Mouse (Mus musculus) 3134 (cell line): Measurements from ENCODE around the gene Ddhd1.

Source experiments
- DNase-seq: peaks from one replicate; pipeline ENCODE4 v3.0.0-alpha.2; 2011; ENCODE audit warnings: low spot score; ENCODE audit not compliant: insufficient read length; ENCODE audit errors: extremely low read depth

Ddhd1 gene

GRCm38 (mm10) chr14:45647175-45647574, 10.8 kb downstream of the Ddhd1 start:
- DNase-seq: no peak

GRCm38 (mm10) chr14:45644786-45645185, 13.2 kb downstream of the Ddhd1 start:
- DNase-seq: no peak

DNA sequence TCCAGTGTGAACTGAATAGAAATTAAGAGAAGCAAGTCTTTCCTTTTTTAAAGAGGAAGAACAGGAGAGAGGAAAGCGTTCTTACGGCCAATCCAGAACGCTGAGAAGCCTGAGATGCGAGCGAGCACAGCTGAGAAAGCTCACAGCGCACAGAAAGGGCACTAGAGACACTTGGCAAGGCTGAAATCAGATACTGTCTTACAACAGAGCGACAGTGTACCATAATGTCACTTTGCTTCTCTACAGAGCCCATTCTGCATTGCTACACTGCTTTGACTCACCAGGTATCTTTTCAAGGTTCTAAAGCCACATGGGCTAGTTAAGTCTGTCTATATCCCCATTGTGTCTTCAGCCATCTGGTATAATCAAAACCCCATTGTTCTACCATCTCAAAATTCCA, 13.7 kb downstream of the Ddhd1 start:
- no peak for DNase-seq

DNA sequence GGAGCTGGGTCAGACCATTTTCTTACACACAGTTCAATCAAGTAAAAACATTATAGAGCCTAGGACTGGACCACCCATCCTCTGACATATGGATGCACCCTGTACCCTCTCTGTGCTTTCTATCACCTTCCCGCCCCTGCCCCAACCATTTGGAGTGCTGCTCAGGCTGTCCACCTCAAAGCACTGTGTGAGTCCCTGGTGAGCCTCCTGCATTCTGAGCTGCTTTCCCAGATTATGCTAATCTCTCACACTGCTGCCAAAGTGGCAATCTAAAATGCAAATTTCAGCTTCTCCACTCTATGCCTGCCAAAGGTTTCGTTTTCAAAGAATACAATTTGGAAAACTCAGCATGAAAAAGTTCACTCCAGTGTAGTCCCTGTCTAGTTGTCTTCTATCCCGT, 14.5 kb downstream of the Ddhd1 start:
- no peak for DNase-seq

DNA sequence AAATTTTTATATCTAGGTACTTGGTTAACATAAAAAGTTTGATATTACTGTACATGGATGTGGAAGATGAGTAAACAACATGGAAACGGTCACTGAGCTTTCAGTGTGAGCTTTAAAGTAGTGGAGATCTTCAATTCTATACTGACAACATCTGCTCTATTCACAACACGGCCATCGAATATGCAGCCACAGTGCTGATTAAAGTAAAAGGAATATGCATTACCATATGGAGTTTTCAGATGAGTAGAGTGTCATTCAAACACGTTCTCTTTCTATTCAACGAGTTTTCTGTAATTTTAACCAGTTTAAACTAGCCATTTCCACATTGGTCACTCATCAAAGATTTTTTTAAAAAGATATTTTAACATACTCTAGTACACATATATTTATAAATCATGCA, 15.1 kb downstream of the Ddhd1 start:
- DNase-seq: no peak

GRCm38 (mm10) chr14:45642217-45642616, 15.7 kb downstream of the Ddhd1 start:
- no peak for DNase-seq

DNA sequence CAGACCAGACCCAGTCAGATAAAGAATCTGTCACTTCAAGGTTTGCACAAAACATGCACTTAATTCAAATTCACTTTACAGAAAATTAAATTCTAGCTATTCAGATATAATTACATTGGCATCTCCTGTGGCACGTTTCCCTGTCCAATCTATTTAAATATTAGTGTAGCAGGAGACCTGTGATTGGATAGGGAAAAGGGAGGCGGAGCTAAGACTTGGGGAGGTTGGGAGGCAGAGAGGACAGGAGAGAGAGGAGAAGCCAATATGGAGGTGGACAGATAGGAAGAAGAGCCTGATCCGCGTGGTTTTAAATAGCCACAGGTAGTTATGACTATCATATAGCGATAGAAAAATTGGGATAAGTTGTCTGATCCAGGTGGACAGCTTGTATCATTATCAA, 19.2 kb downstream of the Ddhd1 start:
- no peak for DNase-seq

- no peak for DNase-seq
Measured at GRCm38 (mm10) chr14:45635496-45635895, 22.4 kb downstream of the Ddhd1 start.

DNA sequence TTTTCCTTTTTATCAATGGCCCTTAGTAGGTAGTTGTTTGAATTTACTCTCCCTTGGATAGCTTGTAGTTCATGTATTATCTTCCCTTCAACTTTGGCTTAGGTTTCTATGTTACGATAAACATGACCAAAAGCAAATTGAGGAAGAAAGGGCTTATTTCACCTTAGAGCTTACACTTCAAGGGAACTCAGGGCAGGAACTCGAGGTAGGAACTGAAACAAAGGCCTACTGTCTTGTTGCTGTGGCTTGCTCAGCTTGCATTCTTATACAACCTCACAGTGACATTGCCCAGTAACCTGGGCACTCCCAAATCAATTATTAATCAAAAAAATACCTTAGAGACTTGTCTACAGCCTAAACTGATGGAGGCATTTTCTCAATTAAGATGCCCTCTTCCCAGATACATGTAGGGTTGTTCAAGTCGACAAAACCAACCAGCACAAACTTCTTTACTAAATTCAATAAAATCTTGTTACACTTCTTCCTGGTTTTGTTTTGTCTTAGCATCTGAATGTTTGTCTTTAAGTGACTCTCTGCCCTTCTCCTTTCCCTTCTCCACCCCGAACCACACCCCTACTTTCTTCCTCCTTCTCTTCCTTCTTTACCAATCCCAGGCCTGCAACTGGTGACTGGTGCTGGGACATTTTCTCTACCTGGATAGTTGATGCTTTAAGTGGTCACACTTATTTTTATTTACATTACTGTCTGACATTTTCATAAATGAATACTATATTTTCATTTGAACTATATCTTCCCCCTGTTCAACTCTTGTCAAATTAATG, 25.0 kb downstream of the Ddhd1 start:
- no peak for DNase-seq

DNA sequence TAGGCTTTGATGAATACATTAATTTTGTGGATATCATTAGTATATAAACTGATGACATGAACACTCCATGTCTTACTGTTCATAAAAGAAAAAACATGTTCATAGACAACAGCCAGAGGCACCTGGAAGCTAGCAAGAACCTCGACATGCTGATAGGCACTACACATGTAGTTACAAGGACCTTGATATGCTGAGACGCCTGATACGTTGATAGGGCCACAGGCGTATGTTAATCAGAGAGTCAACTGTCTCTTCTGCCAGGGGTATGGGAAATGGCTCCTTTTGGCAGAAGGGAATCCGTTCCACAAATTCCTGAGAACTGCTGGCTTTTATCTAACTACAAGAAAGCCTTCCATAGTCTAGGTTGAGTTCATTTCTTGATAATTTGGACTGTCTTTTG, 27.4 kb downstream of the Ddhd1 start:
- DNase-seq: no peak

- DNase-seq: no peak
Measured at GRCm38 (mm10) chr14:45629938-45630337, 28.0 kb downstream of the Ddhd1 start.

DNA sequence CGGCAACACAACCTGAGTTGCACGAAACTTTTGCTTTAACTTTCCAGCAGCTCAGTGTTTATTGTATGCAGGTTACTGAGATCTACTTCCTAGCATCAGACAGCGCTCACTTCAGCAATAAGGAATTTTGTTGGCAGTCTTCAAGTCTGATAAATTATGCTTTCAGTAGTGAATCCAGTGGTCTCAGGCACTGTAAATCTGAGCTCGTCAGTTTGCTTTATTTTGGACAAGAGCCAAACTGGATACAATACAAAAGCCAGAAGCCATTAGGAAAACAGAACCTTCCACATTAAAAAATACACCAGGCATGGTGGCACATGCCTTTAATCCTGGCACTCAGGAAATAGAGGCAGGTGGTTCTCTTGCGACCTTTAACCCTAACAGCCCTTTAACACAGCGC, 39.6 kb downstream of the Ddhd1 start:
- no peak for DNase-seq

- no peak for DNase-seq
Measured at GRCm38 (mm10) chr14:45616526-45616925, 41.4 kb downstream of the Ddhd1 start.

GRCm38 (mm10) chr14:45615776-45616175, 42.2 kb downstream of the Ddhd1 start:
- DNase-seq: no peak

GRCm38 (mm10) chr14:45614822-45615221, 43.1 kb downstream of the Ddhd1 start:
- DNase-seq: no peak

DNA sequence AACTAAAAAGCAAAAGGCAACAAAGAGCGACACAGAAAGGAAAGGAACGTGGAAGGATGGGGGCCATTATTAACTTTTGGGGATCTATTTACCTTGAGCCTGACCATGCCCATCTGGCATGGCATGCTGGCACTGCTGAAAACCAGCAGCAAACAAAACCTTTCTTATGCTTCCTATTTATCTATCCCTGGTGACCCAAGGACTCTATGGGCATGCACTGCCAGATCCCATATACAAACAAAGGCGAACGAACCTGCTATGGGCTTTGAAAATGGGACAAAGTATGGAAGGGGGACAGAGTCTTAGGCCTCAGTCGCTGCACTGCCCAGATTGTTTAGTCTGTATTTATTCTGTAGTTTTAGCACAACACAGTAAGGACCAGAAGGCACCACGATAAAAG, 43.5 kb downstream of the Ddhd1 start:
- no peak for DNase-seq

DNA sequence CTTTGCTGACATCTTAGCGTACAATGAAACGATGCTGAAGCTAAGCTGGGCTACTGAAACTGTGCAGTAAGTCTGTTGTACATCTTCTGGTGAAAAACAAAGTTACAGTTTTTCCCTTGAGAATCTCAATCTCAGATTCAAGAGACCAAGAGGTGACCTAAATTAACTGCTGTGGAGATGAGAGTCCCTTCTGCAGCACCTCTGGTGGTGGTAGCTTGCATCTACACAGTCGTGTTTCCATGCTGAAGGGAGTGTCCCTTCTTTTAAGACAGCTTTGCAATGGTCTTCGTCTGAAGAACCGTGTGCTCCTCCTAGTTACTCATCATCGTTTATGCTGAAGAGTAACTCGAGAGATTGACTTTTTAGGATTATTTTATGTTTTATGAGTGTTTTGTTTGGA, 46.3 kb downstream of the Ddhd1 start:
- DNase-seq: no peak

- DNase-seq: no peak
Measured at GRCm38 (mm10) chr14:45602002-45602401, 55.9 kb downstream of the Ddhd1 start.

DNA sequence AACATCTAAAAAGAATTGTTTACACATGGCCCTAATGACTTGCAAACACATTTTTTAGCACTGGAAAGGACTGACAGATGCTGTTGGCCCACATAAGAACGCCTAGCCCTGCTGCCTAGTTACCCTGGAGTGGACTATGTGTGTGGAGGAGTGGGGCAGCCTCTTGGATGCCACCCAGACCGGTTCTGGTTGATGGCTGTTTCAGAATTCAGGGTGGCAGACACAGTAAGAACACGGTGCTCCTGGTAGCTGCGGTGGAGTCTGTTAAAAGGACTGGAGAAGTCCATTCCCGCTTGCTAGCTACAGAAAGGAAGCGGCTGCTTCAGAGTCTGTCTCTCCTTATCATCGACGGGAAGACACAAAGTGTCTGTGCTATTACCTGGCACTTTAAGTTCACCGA, 57.4 kb downstream of the Ddhd1 start:
- no peak for DNase-seq

GRCm38 (mm10) chr14:45597855-45598254, 60.1 kb downstream of the Ddhd1 start:
- DNase-seq: no peak

GRCm38 (mm10) chr14:45593261-45593660, 64.7 kb downstream of the Ddhd1 start:
- no peak for DNase-seq

DNA sequence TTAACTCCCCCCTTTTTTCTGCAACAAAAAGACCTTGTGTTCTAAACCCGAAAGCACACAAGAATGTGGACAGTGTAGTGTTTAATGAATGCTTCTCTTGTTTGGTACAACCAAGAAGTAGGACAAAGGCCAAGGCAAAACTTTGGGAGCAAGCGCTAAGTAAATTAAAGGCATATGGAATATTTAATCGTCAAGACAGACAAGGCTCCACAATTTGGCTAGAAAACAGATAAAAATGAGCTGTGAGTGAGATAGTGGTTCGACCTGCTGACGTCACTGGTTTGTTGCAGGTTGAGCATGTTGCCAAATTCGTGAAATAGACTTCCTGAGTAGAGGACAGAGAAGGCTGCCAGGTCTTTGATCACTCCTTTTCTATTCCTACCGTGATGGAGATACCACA, 69.5 kb downstream of the Ddhd1 start:
- no peak for DNase-seq

- no peak for DNase-seq
Measured at GRCm38 (mm10) chr14:45587536-45587935, 70.4 kb downstream of the Ddhd1 start.
